Mouse (Mus musculus) gastrocnemius, postnatal 36 days (tissue): ENCODE measurements around the gene Cd36. TPM values are rescaled to one million over a fixed set of nuclear protein-coding genes. Genes with fewer than 3 reads are reported as not detected.
"Not testable (repeated sequence)": the region's sequence is repeated elsewhere in the genome, so short reads cannot be mapped to it uniquely, and the experiment has no call there.

ENCODE experiments used
- DNase-seq, 2 experiments: peaks; one replicate each; pipeline ENCODE4 v3.0.0; 2022
- intact Hi-C: fragments of 180-260 bp; cut with DNase I; formaldehyde crosslinking; loops from one replicate; pipeline ENCODE4 v1.15.1; 2025
- long read RNA-seq, 2 experiments: library from polyadenylated mRNA; stranded (forward); transcript quantifications; one replicate each; pipeline ENCODE4 v2.0.0; 2021
- total RNA-seq, 2 experiments: library from RNA; stranded (reverse); gene quantifications; 2 replicates each; pipeline ENCODE4 v1.2.3; 2021

Gene Cd36
- 100 to 1,000 TPM; 264 to 332 TPM for total RNA-seq
- long read RNA-seq, experiment 1, transcript Cd36-201 (15 exons, 3,016 nt): major isoform, 10 of 187 reads
- long read RNA-seq, experiment 1, transcript Cd36-204 (15 exons, 3,399 nt): minor isoform, 7 of 187 reads
- long read RNA-seq, experiment 1, partial matches to known transcripts: 127 of 187 reads
- long read RNA-seq, experiment 1, other reads (novel, unspliced or antisense): 35 of 187 reads
- long read RNA-seq, experiment 2, transcript Cd36-204 (15 exons, 3,399 nt): minor isoform, 10 of 245 reads
- long read RNA-seq, experiment 2, transcript Cd36-201 (15 exons, 3,016 nt): major isoform, 13 of 245 reads
- long read RNA-seq, experiment 2, transcript Cd36-203 (16 exons, 2,677 nt): minor isoform, 5 of 245 reads
- long read RNA-seq, experiment 2, partial matches to known transcripts: 162 of 245 reads
- long read RNA-seq, experiment 2, other reads (novel, unspliced or antisense): 52 of 245 reads

GRCm38 (mm10) chr5:17888598-17888997 lies at the start of gene Cd36:
Gene Cd36, minus strand, starts transcription at chr5:17888801.
- no peak for DNase-seq
- intact Hi-C loops: no loop called here

DNA sequence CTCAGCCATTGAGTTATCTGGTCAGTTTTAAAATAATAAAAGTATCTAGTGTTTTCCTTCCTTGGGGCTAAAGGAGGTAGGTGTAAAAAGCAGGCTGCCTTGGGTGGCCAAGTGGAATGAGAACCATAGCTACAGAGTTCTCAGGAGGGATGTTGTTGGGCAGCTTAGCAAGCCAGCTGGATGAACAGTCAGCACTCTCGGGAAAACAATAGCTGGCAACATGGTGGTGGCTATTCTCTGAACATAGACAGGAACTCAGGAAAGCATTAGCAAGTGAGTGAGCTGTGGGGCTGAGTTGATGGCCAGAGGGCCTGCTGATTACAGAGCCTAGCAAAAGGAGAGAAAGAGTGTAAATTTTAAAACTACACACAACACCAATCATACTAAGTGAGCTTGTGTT lies 45.9 kb upstream of the Cd36 start:
- no peak for DNase-seq
- intact Hi-C loops: no loop called here

DNA sequence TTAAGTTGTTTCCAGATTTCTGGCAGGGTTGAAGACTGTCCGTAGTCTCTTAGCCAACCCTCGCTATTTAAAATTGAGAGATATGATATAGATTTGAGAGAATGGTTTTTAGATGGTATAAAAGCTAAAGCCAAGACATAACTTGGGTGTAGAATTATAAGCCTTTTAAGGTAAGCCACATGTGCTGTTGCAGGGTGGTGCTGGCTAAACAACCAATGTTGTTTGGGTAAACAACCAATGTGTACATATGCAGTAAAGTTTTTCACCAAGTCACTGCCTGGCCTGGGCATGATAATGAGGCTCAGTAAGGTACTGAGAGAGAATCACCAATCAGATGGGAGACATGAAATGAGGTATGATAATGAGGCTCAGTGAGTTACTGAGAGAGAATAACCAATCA lies 43.0 kb upstream of the Cd36 start:
- intact Hi-C loops, DNase-seq: not testable (repeated sequence)

DNA sequence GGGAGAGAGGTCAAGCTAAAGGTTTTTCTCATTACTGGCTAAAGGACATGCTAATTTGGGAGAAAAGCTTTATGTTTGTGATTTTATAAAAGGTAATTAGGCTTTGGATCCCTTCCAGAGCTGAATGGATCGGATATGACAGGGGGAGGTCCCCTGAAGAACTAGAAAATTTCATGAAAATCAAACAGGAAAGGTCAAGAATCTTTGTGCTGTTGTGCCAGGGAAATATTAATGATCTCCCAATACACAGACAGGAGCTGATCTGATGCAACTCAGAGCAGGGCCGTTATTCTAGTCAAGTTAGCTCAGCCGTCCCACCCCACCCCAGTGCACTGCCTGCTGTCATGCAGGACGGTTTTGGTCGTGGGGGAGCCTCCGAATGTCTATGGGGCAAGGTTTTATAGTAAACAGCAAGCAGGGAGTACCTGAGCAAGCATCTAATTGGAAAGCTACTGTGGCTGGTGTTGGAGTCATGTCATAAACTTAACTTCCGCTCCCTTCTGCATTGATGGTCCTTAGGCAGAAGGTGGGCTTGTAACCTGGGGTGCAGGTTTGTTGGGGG lies 40.5 kb upstream of the Cd36 start:
- DNase-seq: no peak
- intact Hi-C loops: no loop called here

- intact Hi-C loops: no loop called here
- DNase-seq: no peak
Measured at GRCm38 (mm10) chr5:17928471-17928870, 39.9 kb upstream of the Cd36 start.

DNA sequence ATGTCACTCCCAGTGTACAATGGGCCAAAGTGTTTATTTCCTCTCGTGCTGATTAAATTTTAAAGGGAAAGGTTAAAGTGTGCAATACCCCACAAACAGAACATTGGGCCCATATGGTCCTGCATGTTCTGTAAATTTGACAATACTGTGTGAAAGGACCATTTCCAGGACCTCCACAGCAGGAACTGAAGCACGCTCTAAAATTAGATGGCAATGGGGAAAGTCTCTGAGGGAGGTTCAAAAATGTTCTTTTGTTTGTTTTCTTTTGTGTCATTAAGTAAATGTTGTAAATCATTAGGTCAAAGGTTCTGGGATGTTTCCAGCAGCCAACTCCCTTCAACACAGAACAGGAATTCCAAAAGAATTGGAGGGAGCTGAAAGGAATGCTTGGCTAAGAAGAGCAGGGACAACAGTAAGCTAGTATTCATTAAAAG lies 35.5 kb upstream of the Cd36 start:
- DNase-seq: no peak
- intact Hi-C loops: no loop called here

DNA sequence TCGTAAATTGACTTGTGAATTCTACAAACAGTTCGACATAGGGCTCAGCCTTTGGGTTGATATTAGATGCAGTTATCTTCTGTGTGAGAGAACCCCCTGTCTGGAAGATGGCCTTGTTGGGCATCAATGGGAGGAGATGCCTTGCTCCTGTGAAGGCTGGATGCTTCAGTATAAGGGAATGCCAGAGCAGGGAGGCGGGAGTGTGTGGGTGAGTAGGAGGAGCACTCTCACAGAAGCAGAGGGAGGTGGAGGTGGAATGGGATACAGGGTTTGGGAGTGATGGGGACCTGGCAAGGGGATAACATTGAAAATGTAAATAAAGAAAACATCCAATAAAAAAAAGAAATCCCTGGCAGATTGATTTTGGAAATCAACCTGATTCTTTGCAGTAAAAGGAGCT lies 35.0 kb upstream of the Cd36 start:
- no peak for DNase-seq
- intact Hi-C loops: no loop called here

- DNase-seq: no peak
Measured at GRCm38 (mm10) chr5:17918966-17919365, 30.4 kb upstream of the Cd36 start.

DNA sequence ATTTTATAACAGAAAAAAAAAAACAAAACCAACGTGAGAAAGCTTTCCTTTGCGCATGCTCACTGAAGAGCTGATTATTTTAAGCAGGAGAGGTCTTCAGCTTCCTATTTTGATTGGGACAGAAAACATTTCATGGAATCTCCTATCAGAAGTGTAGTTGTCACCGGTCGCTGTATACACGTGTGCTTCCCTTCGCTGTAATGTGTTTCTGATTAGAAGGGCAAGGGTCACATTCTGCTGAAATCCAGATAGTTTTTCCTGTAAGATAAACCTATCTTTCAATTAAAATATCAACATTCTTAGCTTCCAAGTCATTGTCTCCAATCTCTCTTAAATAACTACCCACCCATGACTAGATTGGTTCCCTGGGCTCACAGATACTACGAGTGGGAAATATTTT lies 16.2 kb upstream of the Cd36 start:
- DNase-seq: no peak
- intact Hi-C loops: no loop called here

More at GRCm38 (mm10) chr5:17918966-17919365, 30.4 kb upstream of the Cd36 start:
- intact Hi-C loops: no loop called here

- no peak for DNase-seq
- intact Hi-C loops: no loop called here
Measured at GRCm38 (mm10) chr5:17898948-17899347, 10.3 kb upstream of the Cd36 start.

GRCm38 (mm10) chr5:17897641-17898040 lies 9.0 kb upstream of the Cd36 start:
- DNase-seq, intact Hi-C loops: not testable (repeated sequence)

DNA sequence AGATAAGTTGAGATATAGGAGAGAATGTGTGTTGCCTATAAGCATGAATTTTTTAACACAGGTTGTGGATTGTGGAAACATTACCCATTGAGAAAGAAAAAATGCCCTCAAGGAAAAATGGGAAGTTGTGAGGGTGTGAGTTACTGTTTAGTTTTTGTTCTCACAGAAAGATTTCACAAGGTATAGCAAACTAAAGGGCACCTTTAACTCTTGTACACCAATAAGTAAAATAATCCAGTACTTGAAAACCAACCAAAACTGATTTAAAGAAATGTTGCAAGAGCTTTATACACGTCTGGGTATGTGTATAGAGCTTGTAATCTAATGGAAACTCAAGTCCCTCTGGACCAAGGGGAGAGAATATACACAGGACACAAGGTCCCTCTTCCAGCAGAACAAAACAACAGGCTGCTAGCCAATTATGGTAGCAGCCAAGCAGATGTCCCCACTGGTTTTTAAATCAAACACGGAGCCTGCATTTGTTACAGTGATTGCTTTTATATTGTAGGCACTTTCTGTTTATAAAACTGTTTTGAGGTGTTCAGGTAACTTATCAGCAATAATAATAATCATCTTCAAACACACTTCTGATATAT lies 5.1 kb upstream of the Cd36 start:
- intact Hi-C loops: no loop called here
- DNase-seq: no peak

DNA sequence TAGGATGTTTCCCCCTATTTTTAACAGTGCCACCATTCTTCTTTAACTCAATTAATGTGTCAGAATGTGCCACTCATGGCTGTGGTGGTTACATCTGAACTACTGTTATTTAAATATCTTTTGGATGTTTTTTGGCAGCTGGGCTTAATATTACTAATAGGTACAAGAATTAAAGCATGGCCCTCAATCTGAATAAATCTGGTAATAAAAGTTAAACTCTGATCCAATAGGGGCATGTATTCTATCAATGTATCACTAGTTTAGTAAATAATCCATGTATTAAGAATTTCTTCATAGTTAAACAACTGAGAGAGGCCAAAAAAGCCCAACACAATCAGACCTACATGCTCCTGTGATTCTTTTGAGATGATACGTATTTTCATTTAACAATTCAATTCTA lies 690 bp upstream of the Cd36 start:
- DNase-seq: no peak
- intact Hi-C loops: no loop called here

- DNase-seq: no peak
- intact Hi-C loops: no loop called here
Measured at GRCm38 (mm10) chr5:17886377-17886776, 2.2 kb downstream of the Cd36 start.

GRCm38 (mm10) chr5:17883357-17883875 lies 5.2 kb downstream of the Cd36 start:
- intact Hi-C loops: no loop called here

GRCm38 (mm10) chr5:17881542-17881896 lies 7.1 kb downstream of the Cd36 start:
- intact Hi-C loops: no loop called here
- DNase-seq: no peak

More at GRCm38 (mm10) chr5:17883357-17883875, 5.2 kb downstream of the Cd36 start:
- no peak for DNase-seq

DNA sequence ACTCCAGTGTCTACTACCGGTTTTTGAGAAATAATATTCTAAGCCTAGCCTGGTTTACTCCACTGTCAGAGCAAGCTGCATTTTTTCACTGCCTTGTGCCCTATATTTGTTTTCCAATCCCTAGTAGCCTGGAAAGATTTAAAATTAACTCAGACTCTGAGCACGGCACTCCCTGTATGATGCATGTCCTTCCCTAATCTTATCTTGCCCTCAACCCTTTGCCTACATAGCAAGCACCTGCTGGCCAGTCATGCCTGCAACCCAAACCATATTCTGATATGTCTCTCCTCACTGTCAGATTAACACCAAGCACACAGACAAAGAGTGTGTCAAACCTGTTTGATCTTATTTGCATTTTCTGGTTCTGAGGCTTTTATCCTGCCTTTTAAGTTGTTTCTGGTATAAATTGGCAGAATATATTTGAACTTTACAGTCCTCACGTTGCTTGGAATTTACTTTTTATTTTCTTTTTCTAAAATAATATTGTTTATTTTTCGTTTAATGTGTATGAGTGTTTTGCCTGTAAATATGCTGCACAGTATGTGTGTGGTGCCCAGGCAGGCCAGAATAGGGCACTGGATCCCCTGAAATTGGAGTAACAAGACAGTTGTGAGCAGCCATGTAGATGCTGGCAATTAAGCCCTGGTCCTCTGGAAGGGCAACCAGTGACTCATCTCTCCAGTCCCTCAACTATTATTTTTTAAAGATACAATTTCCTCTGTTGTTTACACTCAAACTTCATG lies 7.6 kb downstream of the Cd36 start:
- DNase-seq: no peak
- intact Hi-C loops: no loop called here

- intact Hi-C loops: no loop called here
Measured at GRCm38 (mm10) chr5:17879924-17880323, 8.7 kb downstream of the Cd36 start.

DNA sequence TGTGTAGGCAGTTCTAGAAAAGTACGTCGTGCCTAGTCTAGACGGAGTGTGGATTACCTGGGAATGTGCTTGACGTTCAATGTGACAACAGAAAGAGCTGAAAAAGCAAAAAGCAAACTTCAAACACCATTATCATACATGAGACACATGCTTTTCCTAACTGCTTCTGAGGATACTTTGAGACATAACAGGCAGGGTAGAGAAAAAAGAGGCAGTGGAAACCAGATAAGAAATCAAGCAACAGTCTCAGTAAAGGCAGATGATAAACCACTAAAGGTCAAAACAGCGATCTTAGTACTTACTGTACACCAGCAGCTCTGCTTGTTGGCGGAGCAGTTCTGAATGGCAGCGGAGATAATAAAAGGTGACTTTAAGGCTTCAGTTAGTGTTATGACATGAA lies 11.6 kb downstream of the Cd36 start:
- intact Hi-C loops: no loop called here
- DNase-seq: no peak

More at GRCm38 (mm10) chr5:17879924-17880323, 8.7 kb downstream of the Cd36 start:
- no peak for DNase-seq

DNA sequence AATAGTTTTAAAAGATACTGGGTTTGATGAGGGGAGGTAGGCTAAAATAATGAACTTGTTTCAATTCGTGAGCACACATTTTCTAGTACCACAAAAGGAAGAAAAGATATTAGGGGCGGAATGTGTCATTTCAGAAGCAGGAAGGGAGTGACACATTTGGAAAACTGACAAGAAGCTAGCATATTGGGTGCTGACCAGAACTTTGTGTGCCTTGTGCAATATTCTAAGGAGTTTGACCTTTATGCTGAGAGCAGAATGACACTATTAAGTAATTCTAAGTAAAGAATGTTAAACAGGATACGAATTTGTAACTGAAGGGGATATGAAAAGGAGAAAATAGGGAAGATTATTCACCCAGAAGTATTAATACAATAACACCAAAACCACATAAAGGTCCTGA lies 12.0 kb downstream of the Cd36 start:
- peak in 1 of 2 experiments; percentile 13 for DNase-seq
- intact Hi-C loops: no loop called here

- intact Hi-C loops: no loop called here
- DNase-seq: no peak
Measured at GRCm38 (mm10) chr5:17874335-17874734, 14.3 kb downstream of the Cd36 start.
